Mouse (Mus musculus) bone marrow, adult 2 months (tissue): ENCODE results near the gene Gadd45b. TPM values are rescaled to one million over a fixed set of nuclear protein-coding genes. Genes with fewer than 3 reads are reported as not detected.
A peak's percentile ranks its signal among the peaks of the same experiment; 100 is the strongest.

ENCODE experiments used
- H3K27ac ChIP-seq: fragments of 200-500 bp; 2 replicates; pipeline ENCODE4 v1.5.1; 2012; ENCODE audit warnings: low read depth, mild to moderate bottlenecking, control low read depth, inconsistent platforms, low read length; ENCODE audit not compliant: control insufficient read depth, poor library complexity, insufficient read depth
- H3K4me1 ChIP-seq: fragments of 200-500 bp; 2 replicates; pipeline ENCODE4 v1.6.1; 2011; ENCODE audit warnings: low read length; ENCODE audit not compliant: control insufficient read depth, insufficient read depth
- H3K4me3 ChIP-seq: fragments of 200-500 bp; replicated peaks from 2 replicates; pipeline ENCODE3; 2011; ENCODE audit warnings: mild to moderate bottlenecking, low read depth, low read length, control low read depth; ENCODE audit not compliant: control insufficient read depth
- CTCF ChIP-seq: fragments of 200-500 bp; IDR thresholded peaks from 2 replicates; pipeline ENCODE4 v1.5.1; 2011; ENCODE audit warnings: low read length, control low read depth; ENCODE audit not compliant: control insufficient read depth, insufficient read depth
- POLR2A ChIP-seq: fragments of 200-500 bp; IDR thresholded peaks from 2 replicates; pipeline ENCODE4 v1.6.1; 2011; ENCODE audit warnings: low read depth, mild to moderate bottlenecking, control low read depth, low read length, borderline replicate concordance; ENCODE audit not compliant: control insufficient read depth
- WGBS: fragments of 180-500 bp; shearing (Covaris S2); methylation state at CpG from one replicate; pipeline ENCODE4 v1.1.7; 2018; 5-methylcytosine and 5-hydroxymethylcytosine counted together
- polyA plus RNA-seq: library from polyadenylated mRNA; stranded (reverse); fragments of >200 nt; gene quantifications from 2 replicates; pipeline ENCODE4 v1.2.4, GENCODE M21; 2011; ENCODE audit warnings: low replicate concordance; ENCODE audit not compliant: missing spikeins, insufficient read depth, insufficient read length

Gadd45b gene
- polyA plus RNA-seq, 1 experiment = 17.9 TPM

- Histone ChIP-seq H3K4me3 (no peak overlapping the region), H3K27ac (no peak overlapping the region; the same call in 1 of the 2 replicates), H3K4me1 (peaks cover 13% of the 10 kb centered on the region)
- 57% methylated on average over 14 of the region's 14 CpGs for WGBS
- TF ChIP-seq POLR2A = no peak
- TF ChIP-seq CTCF = no peak
Measured at GRCm38 (mm10) chr10:80934136-80934985, 4.5 kb downstream of the Gadd45b start.

GRCm38 (mm10) chr10:80935241-80935640, 5.4 kb downstream of the Gadd45b start:
- Histone ChIP-seq H3K4me3 (no peak overlapping the region), H3K4me1 (peaks cover 16% of the 10 kb centered on the region), H3K27ac (no peak overlapping the region)
- TF ChIP-seq POLR2A = no peak
- no peak for TF ChIP-seq CTCF
- 4% methylated on average over 3 of the region's 3 CpGs for WGBS

GRCm38 (mm10) chr10:80935698-80936097, 5.8 kb downstream of the Gadd45b start:
- no peak overlapping the region for H3K27ac ChIP-seq
- WGBS = 15% methylated on average over 17 of the region's 17 CpGs
- TF ChIP-seq POLR2A (no peak), CTCF (no peak)
- peaks cover 17% of the 10 kb centered on the region for H3K4me1 ChIP-seq
- no peak overlapping the region for H3K4me3 ChIP-seq

GRCm38 (mm10) chr10:80936135-80936809, 6.4 kb downstream of the Gadd45b start:
- WGBS = 4% methylated on average over 37 of the region's 37 CpGs
- H3K4me3 ChIP-seq = no peak overlapping the region
- peaks cover 17% of the 10 kb centered on the region for H3K4me1 ChIP-seq
- TF ChIP-seq POLR2A (no peak), CTCF (no peak)
- H3K27ac ChIP-seq = no peak overlapping the region

GRCm38 (mm10) chr10:80936810-80937164, 6.9 kb downstream of the Gadd45b start:
- TF ChIP-seq CTCF = no peak
- TF ChIP-seq POLR2A = no peak
- no peak overlapping the region for H3K4me3 ChIP-seq
- WGBS = 18% methylated on average over 6 of the region's 6 CpGs
- H3K27ac ChIP-seq = no peak overlapping the region
- peaks cover 17% of the 10 kb centered on the region for H3K4me1 ChIP-seq

GRCm38 (mm10) chr10:80937646-80938045, 7.8 kb downstream of the Gadd45b start:
- Histone ChIP-seq H3K4me3 (no peak overlapping the region), H3K27ac (peak overlapping the region; percentile 17; the same call in 1 of the 2 replicates), H3K4me1 (peaks cover 17% of the 10 kb centered on the region)
- 8% methylated on average over 8 of the region's 8 CpGs for WGBS
- no peak for TF ChIP-seq CTCF
- no peak for TF ChIP-seq POLR2A

DNA sequence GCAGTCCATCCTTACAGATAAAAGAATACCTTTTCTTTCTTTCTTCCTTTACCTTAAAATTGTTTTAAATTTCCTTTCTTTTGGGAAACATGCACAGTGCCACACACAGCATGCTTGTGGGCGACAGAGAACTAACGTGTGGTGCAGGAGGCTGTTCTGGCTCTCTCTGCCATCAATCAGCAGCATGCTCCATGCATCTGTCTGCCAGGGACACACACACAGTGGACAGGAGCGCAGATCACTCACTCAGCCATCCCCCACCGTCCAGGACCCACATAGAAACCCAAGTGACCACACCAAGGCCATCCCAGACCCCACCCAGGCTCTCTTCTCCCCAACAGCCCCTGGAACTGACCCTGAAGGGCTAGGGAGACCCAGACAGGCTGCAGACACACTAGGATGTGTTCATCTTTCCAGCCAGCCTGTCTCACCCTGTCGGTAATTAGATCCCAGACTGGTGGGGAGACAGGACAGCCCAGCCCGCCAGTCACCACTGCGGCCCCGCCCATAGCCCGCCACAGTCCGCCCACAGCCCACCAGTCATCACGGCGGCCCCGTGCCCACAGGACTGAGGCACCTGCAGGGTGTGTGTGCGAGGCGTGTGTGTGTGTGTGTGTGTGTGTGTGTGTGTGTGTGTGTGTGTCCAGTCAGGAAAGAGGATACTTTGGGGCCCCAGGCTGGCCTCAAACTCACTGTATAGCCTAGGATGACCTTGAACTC, 9.1 kb downstream of the Gadd45b start:
- no peak overlapping the region for H3K4me3 ChIP-seq
- WGBS = 26% methylated on average over 15 of the region's 15 CpGs

DNA sequence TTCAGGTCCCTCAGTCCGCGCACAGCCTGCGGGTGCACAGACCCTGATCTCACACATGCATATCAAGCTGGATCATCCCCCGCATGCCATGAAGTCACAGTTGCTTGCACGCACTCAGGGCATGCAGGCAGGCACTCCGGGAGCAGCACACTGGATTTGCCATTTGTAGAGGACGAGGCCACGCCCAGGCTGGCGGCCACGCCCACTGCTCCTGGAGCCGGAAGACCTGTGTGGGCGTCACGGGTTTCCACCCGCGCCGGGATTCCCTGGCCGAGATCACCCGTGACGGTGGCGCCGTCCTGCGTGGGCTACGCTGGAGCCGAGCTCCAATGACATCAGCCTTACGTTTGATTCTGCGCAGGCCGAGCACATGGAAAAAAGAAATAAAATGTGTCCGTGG, 9.8 kb downstream of the Gadd45b start:
- peaks cover 14% of the 10 kb centered on the region for H3K4me1 ChIP-seq
- H3K27ac ChIP-seq = no peak overlapping the region; the same call in 1 of the 2 replicates
- TF ChIP-seq POLR2A (peak; percentile 37; the same call in 1 of the 2 replicates), CTCF (no peak)
- H3K4me3 ChIP-seq = peak overlapping the region; percentile 35
- WGBS = 1% methylated on average over 28 of the region's 28 CpGs

More for the DNA sequence above, 9.1 kb downstream of the Gadd45b start:
- Histone ChIP-seq H3K4me1 (peaks cover 15% of the 10 kb centered on the region), H3K27ac (no peak overlapping the region)
- no peak for TF ChIP-seq POLR2A
- no peak for TF ChIP-seq CTCF
